Mouse (Mus musculus) ES-E14 (cell line): ENCODE measurements around the gene 1700020N01Rik.

Experiments
- CHD2 ChIP-seq: IDR thresholded peaks from 2 replicates; pipeline ENCODE4 v1.6.1; 2014; ENCODE audit warnings: mild to moderate bottlenecking, low read depth, low read length, inconsistent platforms
- HCFC1 ChIP-seq: IDR thresholded peaks from 2 replicates; pipeline ENCODE4 v1.6.1; 2012; ENCODE audit warnings: low read length, inconsistent platforms, borderline replicate concordance; ENCODE audit not compliant: insufficient read depth
- MAFK ChIP-seq: IDR thresholded peaks from 2 replicates; pipeline ENCODE4 v1.6.1; 2014; ENCODE audit warnings: mild to moderate bottlenecking, low read depth, low read length, inconsistent platforms; ENCODE audit not compliant: insufficient read depth
- ZC3H11A ChIP-seq: IDR thresholded peaks from 2 replicates; pipeline ENCODE4 v1.6.1; 2012; ENCODE audit warnings: low read depth, mild to moderate bottlenecking, inconsistent platforms, low read length, borderline replicate concordance
- ZNF384 ChIP-seq: IDR thresholded peaks from 2 replicates; pipeline ENCODE4 v1.6.1; 2012; ENCODE audit warnings: low read depth, low read length, inconsistent platforms

DNA sequence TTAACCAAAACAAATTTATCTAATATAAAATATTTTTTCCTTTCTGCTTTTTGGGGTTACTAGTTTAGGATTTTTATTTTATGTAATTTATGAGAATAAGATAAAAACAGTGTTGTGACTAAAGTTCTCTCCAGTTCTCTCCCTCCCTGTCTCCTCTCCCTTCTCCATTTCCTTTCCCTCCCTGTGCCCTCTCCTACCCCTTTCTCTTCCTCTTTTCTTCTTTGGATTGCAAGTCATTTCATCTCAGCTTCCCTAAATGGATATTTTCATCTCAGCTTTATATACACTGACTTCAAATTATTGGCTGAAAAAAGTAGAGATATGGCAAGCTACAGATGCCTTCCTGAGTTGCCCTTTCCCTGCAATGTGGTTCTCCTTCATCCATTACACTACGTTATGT lies 26.9 kb upstream of the 1700020N01Rik start:
- TF ChIP-seq CHD2 (no peak), MAFK (no peak), HCFC1 (no peak), ZC3H11A (no peak), ZNF384 (no peak)
